Mouse (Mus musculus): Measurements from ENCODE around the gene Ss18l2.

Gene Ss18l2

GRCm38 (mm10) chr9:121704646-121705625, 5.2 kb upstream of the Ss18l2 start, which contains the start of gene Sec22c:
Gene Sec22c (minus strand): TSS chr9:121705490.
- DNase-seq, result peak; percentile 83 to 86

GRCm38 (mm10) chr9:121706029-121706675, 4.0 kb upstream of the Ss18l2 start:
- no peak for DNase-seq

GRCm38 (mm10) chr9:121707801-121708200, 2.3 kb upstream of the Ss18l2 start:
- no peak for DNase-seq

GRCm38 (mm10) chr9:121708506-121709486, 1.3 kb upstream of the Ss18l2 start:
- no peak for DNase-seq

- DNase-seq, result no peak
Observed at GRCm38 (mm10) chr9:121710584-121710975, 451 bp downstream of the Ss18l2 start.

- DNase-seq, result no peak
Observed at GRCm38 (mm10) chr9:121717048-121717447, 6.9 kb downstream of the Ss18l2 start.

- peak in 1 of 2 experiments; percentile 57 for DNase-seq
Observed at GRCm38 (mm10) chr9:121718070-121718705, 8.1 kb downstream of the Ss18l2 start.

GRCm38 (mm10) chr9:121718792-121719318, 8.7 kb downstream of the Ss18l2 start, which contains the start of gene Nktr:
Gene Nktr (plus strand): TSS chr9:121719169.
- DNase-seq, result peak; percentile 98

GRCm38 (mm10) chr9:121719347-121720331, 9.5 kb downstream of the Ss18l2 start:
- peak; percentile 36 to 37 for DNase-seq

GRCm38 (mm10) chr9:121740490-121740889, 30.4 kb downstream of the Ss18l2 start:
- DNase-seq, result no peak

GRCm38 (mm10) chr9:121741168-121741567, 31.0 kb downstream of the Ss18l2 start:
- DNase-seq, result no peak

GRCm38 (mm10) chr9:121744051-121744450, 33.9 kb downstream of the Ss18l2 start:
- DNase-seq, result no peak

GRCm38 (mm10) chr9:121752774-121753173, 42.6 kb downstream of the Ss18l2 start:
- no peak for DNase-seq

- no peak for DNase-seq
Observed at GRCm38 (mm10) chr9:121754624-121755023, 44.5 kb downstream of the Ss18l2 start.

GRCm38 (mm10) chr9:121756785-121757184, 46.7 kb downstream of the Ss18l2 start:
- DNase-seq, result no peak

GRCm38 (mm10) chr9:121757432-121757831, 47.3 kb downstream of the Ss18l2 start:
- DNase-seq, result peak; percentile 37 to 55

- DNase-seq, result peak; percentile 42 to 43
Observed at GRCm38 (mm10) chr9:121757835-121758814, 48.0 kb downstream of the Ss18l2 start.

GRCm38 (mm10) chr9:121759091-121760081, 49.3 kb downstream of the Ss18l2 start, which contains the start of gene Zfp651:
Gene Zfp651 (plus strand): TSS chr9:121759330.
- DNase-seq, result peak; percentile 74 to 81

Measured in cerebellum, postnatal 14 days (tissue).